Mouse (Mus musculus) liver, adult 2 months (tissue): ENCODE measurements around the gene St3gal2.

Source experiments
- CTCF ChIP-seq: fragments of 200-500 bp; IDR thresholded peaks from 2 replicates; pipeline ENCODE4 v1.5.1; 2011; ENCODE audit warnings: low read depth, low read length, control low read depth
- POLR2A ChIP-seq: fragments of 200-500 bp; IDR thresholded peaks from 2 replicates; pipeline ENCODE4 v1.6.1; 2011; ENCODE audit warnings: low read length, control low read depth; ENCODE audit not compliant: insufficient read depth; ENCODE audit errors: extremely low read depth

DNA sequence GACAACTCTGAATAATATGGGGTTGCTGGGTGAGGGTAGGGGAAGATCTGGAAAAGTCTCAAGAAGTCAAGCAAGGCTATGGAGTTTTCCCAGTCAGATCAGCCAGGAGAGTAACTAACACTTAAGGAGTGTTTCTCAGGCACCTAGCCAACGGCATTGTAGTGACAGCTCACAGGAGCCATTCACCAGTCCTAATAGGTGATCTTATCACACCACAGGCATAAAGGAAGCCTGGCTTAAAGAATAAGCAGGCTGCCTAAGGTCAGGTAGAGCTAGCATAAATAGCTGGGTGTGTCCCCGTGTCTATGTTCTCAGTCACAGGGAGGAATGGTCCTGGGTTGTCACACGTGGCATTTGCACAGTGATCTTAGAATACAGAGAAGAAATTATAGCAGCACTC lies 18.7 kb upstream of the St3gal2 start:
- TF ChIP-seq CTCF: no peak
- TF ChIP-seq POLR2A: no peak
